Mouse (Mus musculus) stomach, postnatal 0 days (tissue): ENCODE results near the gene Ezh1. TPM values are rescaled to one million over a fixed set of nuclear protein-coding genes. Genes with fewer than 3 reads are reported as not detected.

Experiments
- ATAC-seq: fragments of 200-750 bp; cut with Nextera tagmentation; 2 replicates; pipeline ENCODE4 v1.8.0; 2017; ENCODE audit not compliant: low FRiP score, low TSS enrichment
- DNase-seq: peaks from one replicate; pipeline ENCODE4 v3.0.0-alpha.2; 2016; ENCODE audit warnings: low spot score
- H3K27ac ChIP-seq: fragments of 300-500 bp; sonication (generic); replicated peaks from 2 replicates; pipeline ENCODE4 v1.5.1; 2014; ENCODE audit warnings: mild to moderate bottlenecking, control low read depth
- H3K27me3 ChIP-seq: fragments of 300-500 bp; sonication (generic); 2 replicates; pipeline ENCODE4 v1.6.1; 2014; ENCODE audit warnings: low read length; ENCODE audit not compliant: control insufficient read depth, insufficient read depth
- H3K36me3 ChIP-seq: fragments of 300-500 bp; sonication (generic); 2 replicates; pipeline ENCODE4 v1.6.1; 2014; ENCODE audit warnings: low read length, mixed read lengths; ENCODE audit not compliant: control insufficient read depth, insufficient read depth
- H3K4me1 ChIP-seq: fragments of 300-500 bp; sonication (generic); replicated peaks from 2 replicates; pipeline ENCODE4 v1.6.1; 2014; ENCODE audit warnings: antibody characterized with exemption; ENCODE audit not compliant: control insufficient read depth, insufficient read depth
- H3K4me2 ChIP-seq: fragments of 300-500 bp; sonication (generic); replicated peaks from 2 replicates; pipeline ENCODE4 v1.6.1; 2014; ENCODE audit warnings: low read depth, mild to moderate bottlenecking, control low read depth, moderate library complexity
- H3K4me3 ChIP-seq: fragments of 300-500 bp; sonication (generic); 2 replicates; pipeline ENCODE4 v1.5.1; 2014; ENCODE audit warnings: low read depth, low read length, control low read depth
- H3K9ac ChIP-seq: fragments of 300-500 bp; sonication (generic); 2 replicates; pipeline ENCODE4 v1.6.1; 2014; ENCODE audit warnings: mild to moderate bottlenecking, low read length, control low read depth, mixed read lengths
- H3K9me3 ChIP-seq: fragments of 300-500 bp; sonication (generic); 2 replicates; pipeline ENCODE4 v1.6.1; 2016; ENCODE audit warnings: low read length; ENCODE audit not compliant: control insufficient read depth
- CTCF ChIP-seq: IDR thresholded peaks from 2 replicates; pipeline ENCODE4 v1.5.1; 2016; ENCODE audit warnings: antibody characterized with exemption, low read depth, mild to moderate bottlenecking, moderate library complexity
- EP300 ChIP-seq: optimal IDR thresholded peaks from 2 replicates; pipeline ENCODE3; 2016; ENCODE audit warnings: antibody characterized with exemption
- WGBS: fragments of 180-500 bp; shearing (Covaris S2); extraction: QIAGEN DNeasy Blood & Tissue Kit; methylation state at CpG from one replicate; pipeline ENCODE4 v1.1.7; 2014; 5-methylcytosine and 5-hydroxymethylcytosine counted together
- polyA plus RNA-seq: library from polyadenylated mRNA; unstranded; fragments of >200 nt; fragmentation: Nextera tagmentation; extraction: Ambion mirVana; gene quantifications from 2 replicates; pipeline ENCODE4 v1.2.1, GENCODE M21; 2015

Ezh1 gene
- polyA plus RNA-seq, 1 experiment from 2014 or later = 8.1 TPM

DNA sequence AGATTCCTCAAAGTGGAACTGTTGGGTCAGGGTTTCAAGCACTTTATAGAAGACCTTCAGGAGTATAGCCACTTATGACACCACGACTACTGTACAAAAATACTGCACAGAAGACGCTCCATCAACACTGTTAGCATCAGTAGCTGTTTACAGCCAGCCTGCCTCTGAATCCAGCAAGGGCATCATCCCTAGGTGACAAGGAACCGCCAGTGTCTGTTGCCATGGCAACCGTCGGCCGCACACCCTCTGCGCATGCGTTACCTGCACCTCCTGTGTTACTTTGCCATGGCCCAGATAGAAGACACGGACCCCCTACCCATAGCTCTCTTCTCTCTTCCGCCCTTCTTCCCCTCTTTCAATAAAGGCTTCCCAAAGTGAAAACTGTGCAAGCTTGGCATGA is 79.9 kb downstream of the Ezh1 start:
- H3K4me2 ChIP-seq = no peak overlapping the region
- no peaks in the 10 kb centered on the region for H3K27me3 ChIP-seq
- no peak for TF ChIP-seq EP300
- TF ChIP-seq CTCF = no peak
- 0 out of 2 replicates have a peak, but pooled peaks cover 6% of the 10 kb centered on the region for H3K4me1 ChIP-seq
- H3K9me3 ChIP-seq = no peaks in the 10 kb centered on the region
- WGBS = 35% methylated on average over 10 of the region's 10 CpGs
- H3K36me3 ChIP-seq = no peaks in the 10 kb centered on the region
- H3K9ac ChIP-seq = no peak overlapping the region
- DNase-seq (no peak), ATAC-seq (no peak)
- H3K27ac ChIP-seq = no peak overlapping the region
- no peak overlapping the region for H3K4me3 ChIP-seq

DNA sequence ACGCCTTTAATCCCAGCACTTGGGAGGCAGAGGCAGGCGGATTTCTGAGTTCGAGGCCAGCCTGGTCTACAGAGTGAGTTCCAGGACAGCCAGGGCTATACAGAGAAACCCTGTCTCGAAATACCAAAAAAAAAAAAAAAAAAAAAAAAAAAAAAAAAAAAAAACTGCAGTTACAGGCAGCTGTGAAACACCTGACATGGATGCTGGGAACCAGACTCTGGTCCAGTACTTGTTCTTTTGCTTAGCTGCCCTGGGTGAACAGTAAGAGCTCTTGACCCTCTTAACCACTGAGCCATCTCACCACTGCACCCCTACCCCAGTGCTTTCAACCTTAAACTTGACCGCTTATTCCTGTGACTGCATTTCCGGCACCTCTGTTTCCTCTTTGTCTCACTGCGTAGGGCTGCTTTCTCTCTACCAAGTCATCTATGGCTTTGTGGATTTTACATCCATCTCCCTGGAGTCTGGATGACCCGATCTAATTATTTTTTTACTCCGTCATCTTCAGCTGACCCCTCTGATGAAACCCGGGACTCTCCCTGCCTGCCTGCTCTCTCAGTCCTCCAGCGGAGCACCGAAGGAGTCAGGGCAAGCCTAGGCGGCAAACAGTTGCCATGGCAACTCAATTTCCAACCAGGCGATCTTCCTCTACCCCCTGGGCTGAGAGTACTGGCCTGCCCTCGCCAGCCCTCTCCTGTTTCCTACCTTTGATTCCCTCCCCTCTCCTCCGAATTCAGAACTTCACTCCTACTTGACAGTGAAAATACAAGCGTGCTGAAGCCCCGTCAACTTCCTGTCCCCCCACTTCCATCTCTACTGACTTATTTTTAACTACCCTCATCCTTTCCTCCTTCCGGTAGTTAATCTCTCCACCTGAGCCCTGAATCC is 82.7 kb downstream of the Ezh1 start:
- peak overlapping the region; percentile 38 for H3K4me2 ChIP-seq
- TF ChIP-seq CTCF (no peak), EP300 (no peak)
- H3K4me3 ChIP-seq = peak overlapping the region; percentile 10; the same call in 1 of the 2 replicates
- WGBS = 23% methylated on average over 17 of the region's 19 CpGs
- no peak overlapping the region for H3K9ac ChIP-seq
- no peaks in the 10 kb centered on the region for H3K4me1 ChIP-seq
- H3K27ac ChIP-seq = no peak overlapping the region
- no peaks in the 10 kb centered on the region for H3K9me3 ChIP-seq
- ATAC-seq (no peak), DNase-seq (no peak)
- H3K27me3 ChIP-seq = no peaks in the 10 kb centered on the region
- H3K36me3 ChIP-seq = no peaks in the 10 kb centered on the region

GRCm38 (mm10) chr11:101142215-101142967 is 83.9 kb downstream of the Ezh1 start:
- no peak overlapping the region for H3K9ac ChIP-seq
- no peak for ATAC-seq
- no peak overlapping the region for H3K27ac ChIP-seq
- no peak overlapping the region for H3K4me3 ChIP-seq
- no peaks in the 10 kb centered on the region for H3K36me3 ChIP-seq
- WGBS = 84% methylated on average over 10 of the region's 10 CpGs
- H3K4me1 ChIP-seq = no peaks in the 10 kb centered on the region
- H3K27me3 ChIP-seq = no peaks in the 10 kb centered on the region
- no peaks in the 10 kb centered on the region for H3K9me3 ChIP-seq
- H3K4me2 ChIP-seq = no peak overlapping the region
- no peak for DNase-seq
- TF ChIP-seq EP300 = no peak
- no peak for TF ChIP-seq CTCF

Other genes with a start within 250 kb of the Ezh1 start
- 44.8 and 45.5 TPM in 2 replicates for gene Atp6v0a1, start 217.0 kb downstream of the Ezh1 start, polyA plus RNA-seq
- 16.0 and 17.1 TPM in 2 replicates for gene Naglu, start 156.5 kb downstream of the Ezh1 start, polyA plus RNA-seq
- gene Hsd17b1, start 148.1 kb downstream of the Ezh1 start, polyA plus RNA-seq = 0.08 TPM in 1 of 2 replicates, not detected in the other
- gene Coasy, start 143.9 kb downstream of the Ezh1 start, polyA plus RNA-seq = 26.4 and 26.8 TPM in 2 replicates
- 42.3 and 42.4 TPM in 2 replicates for gene Mlx, start 139.2 kb downstream of the Ezh1 start, polyA plus RNA-seq
- gene Psmc3ip, start 131.0 kb downstream of the Ezh1 start, polyA plus RNA-seq = 10.6 and 11.8 TPM in 2 replicates
- gene Retreg3, start 106.6 kb downstream of the Ezh1 start, polyA plus RNA-seq = 16.1 and 17.9 TPM in 2 replicates
- gene Tubg1, start 106.5 kb downstream of the Ezh1 start, polyA plus RNA-seq = 29.7 and 29.8 TPM in 2 replicates
- 3.0 and 3.1 TPM in 2 replicates for gene Tubg2, start 70.6 kb downstream of the Ezh1 start, polyA plus RNA-seq
- gene Cntnap1, start 55.9 kb downstream of the Ezh1 start, polyA plus RNA-seq = 0.52 and 0.94 TPM in 2 replicates
- gene Plekhh3, start 55.1 kb downstream of the Ezh1 start, polyA plus RNA-seq = 23.8 and 25.6 TPM in 2 replicates
- gene Ccr10, start 51.0 kb downstream of the Ezh1 start, polyA plus RNA-seq = 0.16 and 0.24 TPM in 2 replicates
- 62.3 and 64.9 TPM in 2 replicates for gene Ramp2, start 19.6 kb upstream of the Ezh1 start, polyA plus RNA-seq
- gene Vps25, start 27.2 kb upstream of the Ezh1 start, polyA plus RNA-seq = 141 and 157 TPM in 2 replicates
- 15.9 and 18.4 TPM in 2 replicates for gene Wnk4, start 34.1 kb upstream of the Ezh1 start, polyA plus RNA-seq
- 0.30 and 0.33 TPM in 2 replicates for gene Cntd1, start 52.5 kb upstream of the Ezh1 start, polyA plus RNA-seq
- gene Coa3, start 52.7 kb upstream of the Ezh1 start, polyA plus RNA-seq = 175 and 180 TPM in 2 replicates
- 102 and 110 TPM in 2 replicates for gene Becn1, start 75.8 kb upstream of the Ezh1 start, polyA plus RNA-seq
- gene Psme3, start 89.8 kb upstream of the Ezh1 start, polyA plus RNA-seq = 64.2 and 66.9 TPM in 2 replicates
- gene Aoc2, start 98.6 kb upstream of the Ezh1 start, polyA plus RNA-seq = 0.39 and 0.41 TPM in 2 replicates
- gene Aoc3, start 104.1 kb upstream of the Ezh1 start, polyA plus RNA-seq = 5.1 TPM in 2 replicates
- gene G6pc, start 141.1 kb upstream of the Ezh1 start, polyA plus RNA-seq = 0.27 and 0.35 TPM in 2 replicates
- 29.8 and 30.0 TPM in 2 replicates for gene Aarsd1, start 191.2 kb upstream of the Ezh1 start, polyA plus RNA-seq
- 3.1 TPM in 2 replicates for gene Gm27029, start 198.3 kb upstream of the Ezh1 start, polyA plus RNA-seq
- 11.3 and 11.5 TPM in 2 replicates for gene Rundc1, start 198.6 kb upstream of the Ezh1 start, polyA plus RNA-seq
- 11.1 and 13.4 TPM in 2 replicates for gene Ptges3l, start 198.9 kb upstream of the Ezh1 start, polyA plus RNA-seq
- gene Rpl27, start 215.8 kb upstream of the Ezh1 start, polyA plus RNA-seq = 317 and 371 TPM in 2 replicates
- 37.4 and 37.5 TPM in 2 replicates for gene Ifi35, start 221.9 kb upstream of the Ezh1 start, polyA plus RNA-seq
- 15.3 and 16.1 TPM in 2 replicates for gene Rnd2, start 238.5 kb upstream of the Ezh1 start, polyA plus RNA-seq
- gene Vat1, start 239.8 kb upstream of the Ezh1 start, polyA plus RNA-seq = 63.4 and 71.1 TPM in 2 replicates